Mouse (Mus musculus): ENCODE data around the gene Tstd3. TPM values are rescaled to one million over a fixed set of nuclear protein-coding genes. Genes with fewer than 3 reads are reported as not detected.

Gene Tstd3
- polyA plus RNA-seq (2011; ENCODE audit: insufficient read depth, insufficient read length, low replicate concordance, missing spikeins), result 6.3 and 12.4 TPM in 2 replicates

DNA sequence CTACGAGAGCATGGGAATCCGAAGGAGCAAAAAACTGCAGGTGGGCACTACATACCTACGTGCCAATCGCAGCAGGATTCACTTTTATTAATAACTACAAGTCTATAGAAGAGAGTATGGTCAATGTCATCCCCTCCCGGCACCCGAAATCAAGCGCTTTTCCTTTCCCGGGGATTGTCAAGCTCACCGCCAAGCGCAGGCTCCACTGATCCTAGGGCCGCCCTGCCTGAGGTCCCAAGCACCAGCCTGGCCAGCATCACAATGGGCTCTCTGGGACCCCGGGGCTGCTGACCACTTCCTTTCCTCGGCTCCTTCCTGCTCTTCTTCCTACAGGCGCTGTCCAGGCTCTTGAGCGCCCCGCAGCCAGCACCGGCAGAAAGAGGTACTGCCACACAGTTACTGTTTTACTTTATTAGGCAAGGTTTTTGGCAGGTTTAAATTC is at the start of gene Tstd3, which contains the start of gene Usp45:
Gene Tstd3 (minus strand): TSS at position 350 of the 442 bp plus-strand sequence.
Gene Usp45 (plus strand): TSS at position 294 of the 442 bp plus-strand sequence.
- Histone ChIP-seq H3K4me1 (ENCODE audit: control insufficient read depth, insufficient read depth, low read length) (no peaks in the 10 kb centered on the region), H3K27ac (ENCODE audit: control insufficient read depth, insufficient read depth, low read depth, low read length, poor library complexity) (no peak within 1 kb of the TSS), H3K4me3 (replicated peaks; ENCODE audit: control insufficient read depth, low read depth, low read length) (peak within 1 kb of the TSS; percentile 82)
- TF ChIP-seq CTCF (IDR thresholded peaks at IDR 0.05; ENCODE audit: control insufficient read depth, insufficient read depth, low read length), result peak; percentile 77
- TF ChIP-seq POLR2A (IDR thresholded peaks at IDR 0.05; ENCODE audit: borderline replicate concordance, control insufficient read depth, low read depth, low read length), result peak; percentile 12; the same call in 1 of the 2 replicates
- WGBS, result 2% methylated on average over 17 of the region's 17 CpGs

DNA sequence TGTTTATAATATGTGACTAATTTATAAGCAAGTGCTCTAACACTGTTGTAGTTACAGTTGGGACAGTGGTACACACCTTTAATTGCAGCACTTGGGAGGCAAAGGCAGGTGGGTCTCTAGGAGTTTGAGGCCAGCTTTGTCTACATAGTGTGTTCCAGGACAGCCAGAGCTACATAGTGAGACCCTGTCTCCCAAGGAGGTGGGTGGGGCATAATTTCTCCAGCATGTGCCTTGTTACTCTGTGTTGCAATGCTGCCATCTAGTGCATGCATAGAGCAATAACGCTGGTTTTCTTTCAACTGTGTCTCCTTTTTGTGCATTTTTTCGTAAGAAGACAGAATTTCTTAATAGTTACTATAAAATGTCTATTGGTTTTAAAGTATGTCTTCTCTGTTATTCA is 47.0 kb upstream of the Tstd3 start:
- TF ChIP-seq CTCF (IDR thresholded peaks at IDR 0.05; ENCODE audit: control insufficient read depth, insufficient read depth, low read length), result peak; percentile 66
- TF ChIP-seq POLR2A (IDR thresholded peaks at IDR 0.05; ENCODE audit: borderline replicate concordance, control insufficient read depth, low read depth, low read length), result no peak
- Histone ChIP-seq H3K27ac (ENCODE audit: control insufficient read depth, insufficient read depth, low read depth, low read length, poor library complexity) (no peak overlapping the region), H3K4me3 (replicated peaks; ENCODE audit: control insufficient read depth, low read depth, low read length) (no peak overlapping the region), H3K4me1 (ENCODE audit: control insufficient read depth, insufficient read depth, low read length) (no peaks in the 10 kb centered on the region)
- WGBS, result 32% methylated on average over 2 of the region's 2 CpGs

DNA sequence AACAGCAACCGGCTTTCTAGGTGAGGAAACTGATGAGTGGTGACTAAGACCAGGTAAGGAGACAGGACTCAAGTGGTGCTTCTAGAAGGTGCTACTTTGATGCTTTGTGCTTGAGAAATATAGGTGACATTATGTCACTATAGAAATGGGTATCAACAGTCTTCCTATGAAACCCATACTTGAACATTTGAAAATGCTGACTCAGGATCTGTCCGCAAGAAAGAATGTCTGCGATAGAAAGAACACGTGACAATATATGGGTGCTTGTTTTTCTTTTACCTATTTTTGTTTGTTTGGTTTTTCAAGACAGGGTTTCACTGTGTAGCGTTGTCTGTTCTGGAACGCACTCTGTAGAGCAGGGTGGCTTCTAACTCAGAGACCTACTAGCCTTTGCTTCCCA is 45.6 kb upstream of the Tstd3 start:
- no peak overlapping the region for H3K27ac ChIP-seq (ENCODE audit: control insufficient read depth, insufficient read depth, low read depth, low read length, poor library complexity)
- no peaks in the 10 kb centered on the region for H3K4me1 ChIP-seq (ENCODE audit: control insufficient read depth, insufficient read depth, low read length)
- H3K4me3 ChIP-seq (replicated peaks; ENCODE audit: control insufficient read depth, low read depth, low read length), result no peak overlapping the region
- WGBS, result 95% methylated on average over 6 of the region's 6 CpGs
- no peak for TF ChIP-seq POLR2A (IDR thresholded peaks at IDR 0.05; ENCODE audit: borderline replicate concordance, control insufficient read depth, low read depth, low read length)

DNA sequence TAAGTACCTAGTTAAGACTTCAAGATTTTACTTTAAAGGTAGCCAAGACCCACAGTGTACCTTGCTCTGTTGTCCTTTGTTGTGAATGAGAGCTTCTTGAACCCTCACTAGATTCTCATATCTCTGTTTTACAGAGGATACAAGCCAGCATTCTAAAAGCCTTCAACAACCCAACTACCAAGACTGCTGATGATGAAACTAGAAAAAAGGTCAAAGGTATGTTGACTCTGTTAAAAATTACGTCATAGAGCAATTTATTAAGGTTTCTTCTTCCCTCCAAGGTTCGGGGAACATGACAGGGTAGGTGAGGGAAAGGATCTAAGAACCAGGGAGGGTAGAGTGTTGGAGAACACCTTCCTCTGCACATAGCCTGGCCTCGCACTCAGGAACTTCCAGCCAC is 43.6 kb upstream of the Tstd3 start:
- no peak overlapping the region for H3K27ac ChIP-seq (ENCODE audit: control insufficient read depth, insufficient read depth, low read depth, low read length, poor library complexity)
- H3K4me1 ChIP-seq (ENCODE audit: control insufficient read depth, insufficient read depth, low read length), result no peaks in the 10 kb centered on the region
- H3K4me3 ChIP-seq (replicated peaks; ENCODE audit: control insufficient read depth, low read depth, low read length), result no peak overlapping the region
- TF ChIP-seq POLR2A (IDR thresholded peaks at IDR 0.05; ENCODE audit: borderline replicate concordance, control insufficient read depth, low read depth, low read length), result no peak
- no peak for TF ChIP-seq CTCF (IDR thresholded peaks at IDR 0.05; ENCODE audit: control insufficient read depth, insufficient read depth, low read length)
- 87% methylated on average over 3 of the region's 3 CpGs for WGBS

DNA sequence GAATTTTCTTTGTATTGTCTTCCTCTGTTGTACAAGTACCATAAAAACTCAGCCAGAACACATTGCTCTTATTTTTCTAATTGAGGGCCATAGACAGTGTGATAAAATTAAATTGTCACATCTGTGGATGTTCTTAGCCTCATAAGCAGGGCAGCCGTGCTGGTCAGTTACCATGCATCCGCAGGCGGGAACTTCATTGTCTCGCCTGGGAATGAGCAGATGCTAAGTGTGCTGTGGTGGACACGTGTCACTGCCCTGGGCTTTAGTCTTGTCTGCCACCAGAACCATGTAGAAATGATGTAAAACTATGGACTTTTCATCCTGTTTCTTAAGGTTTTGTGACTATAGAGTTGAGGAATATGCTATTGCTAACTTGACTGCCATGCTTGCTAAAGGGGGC is 40.2 kb upstream of the Tstd3 start:
- no peak for TF ChIP-seq POLR2A (IDR thresholded peaks at IDR 0.05; ENCODE audit: borderline replicate concordance, control insufficient read depth, low read depth, low read length)
- no peak for TF ChIP-seq CTCF (IDR thresholded peaks at IDR 0.05; ENCODE audit: control insufficient read depth, insufficient read depth, low read length)
- Histone ChIP-seq H3K27ac (ENCODE audit: control insufficient read depth, insufficient read depth, low read depth, low read length, poor library complexity) (no peak overlapping the region), H3K4me3 (replicated peaks; ENCODE audit: control insufficient read depth, low read depth, low read length) (no peak overlapping the region), H3K4me1 (ENCODE audit: control insufficient read depth, insufficient read depth, low read length) (no peaks in the 10 kb centered on the region)
- 91% methylated on average over 5 of the region's 5 CpGs for WGBS

DNA sequence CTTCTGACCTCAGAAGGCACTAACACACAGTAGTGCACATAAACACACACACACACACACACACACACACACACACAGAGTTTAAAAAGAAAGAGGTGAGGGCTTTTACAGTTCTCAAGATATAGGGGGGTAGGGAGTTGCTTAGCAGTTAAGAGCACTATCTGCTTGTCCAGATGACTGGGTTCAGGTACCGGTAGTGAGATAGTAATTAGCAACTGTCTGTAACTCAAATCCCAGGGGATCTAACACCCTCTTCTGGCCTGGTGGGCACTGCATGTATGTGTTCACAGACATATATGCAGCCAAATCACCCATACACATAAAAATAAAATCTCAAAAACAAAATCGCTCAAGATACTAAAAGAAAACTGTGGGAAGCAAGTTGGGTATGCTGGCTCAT is 34.6 kb upstream of the Tstd3 start:
- TF ChIP-seq CTCF (IDR thresholded peaks at IDR 0.05; ENCODE audit: control insufficient read depth, insufficient read depth, low read length), result no peak
- TF ChIP-seq POLR2A (IDR thresholded peaks at IDR 0.05; ENCODE audit: borderline replicate concordance, control insufficient read depth, low read depth, low read length), result no peak

DNA sequence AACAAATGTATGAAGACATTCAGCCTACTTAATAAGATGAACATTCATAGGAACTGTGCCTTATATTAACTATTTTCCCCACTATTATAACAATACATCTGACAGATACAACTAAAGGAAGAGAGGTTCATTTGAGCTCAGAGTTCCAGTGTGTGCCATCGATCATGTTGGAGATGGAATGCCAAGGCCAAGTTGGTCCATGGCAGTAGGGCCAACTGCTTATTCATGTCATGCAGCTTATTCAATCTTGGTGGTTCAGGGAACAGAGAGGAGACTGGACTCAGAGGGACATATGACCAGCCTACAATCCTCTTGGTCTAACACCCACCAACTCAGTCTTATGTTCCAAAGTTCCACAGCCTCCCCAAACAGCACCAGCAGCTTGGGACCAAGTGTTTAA is 34.0 kb upstream of the Tstd3 start:
- Histone ChIP-seq H3K4me3 (replicated peaks; ENCODE audit: control insufficient read depth, low read depth, low read length) (no peak overlapping the region), H3K4me1 (ENCODE audit: control insufficient read depth, insufficient read depth, low read length) (no peaks in the 10 kb centered on the region), H3K27ac (ENCODE audit: control insufficient read depth, insufficient read depth, low read depth, low read length, poor library complexity) (no peak overlapping the region)
- WGBS, result 84% methylated on average over 1 of the region's 1 CpGs
- no peak for TF ChIP-seq POLR2A (IDR thresholded peaks at IDR 0.05; ENCODE audit: borderline replicate concordance, control insufficient read depth, low read depth, low read length)
- TF ChIP-seq CTCF (IDR thresholded peaks at IDR 0.05; ENCODE audit: control insufficient read depth, insufficient read depth, low read length), result no peak

More for the DNA sequence above, 34.6 kb upstream of the Tstd3 start:
- H3K4me1 ChIP-seq (ENCODE audit: control insufficient read depth, insufficient read depth, low read length), result no peaks in the 10 kb centered on the region
- H3K27ac ChIP-seq (ENCODE audit: control insufficient read depth, insufficient read depth, low read depth, low read length, poor library complexity), result no peak overlapping the region
- H3K4me3 ChIP-seq (replicated peaks; ENCODE audit: control insufficient read depth, low read depth, low read length), result no peak overlapping the region
- WGBS, result 85% methylated on average over 2 of the region's 2 CpGs

DNA sequence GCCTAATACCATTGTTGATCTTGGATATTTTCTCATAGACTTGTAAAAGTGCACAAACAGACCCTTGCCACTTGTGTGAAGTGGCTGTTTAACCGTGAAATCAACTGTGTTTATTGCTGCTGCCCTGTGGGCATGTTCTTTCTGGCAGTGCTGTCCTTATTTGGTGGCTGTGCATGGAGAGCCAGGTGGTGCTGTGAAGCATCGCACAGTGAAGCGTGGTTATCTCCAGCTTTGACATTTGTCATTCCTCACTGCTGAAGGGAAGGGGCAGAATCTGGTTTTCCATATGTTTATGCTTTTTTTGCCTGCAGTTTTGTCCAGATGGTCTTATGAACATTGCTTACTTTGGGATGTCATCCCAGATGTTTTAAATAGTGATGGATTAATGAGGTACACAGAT is 26.6 kb upstream of the Tstd3 start:
- no peak for TF ChIP-seq POLR2A (IDR thresholded peaks at IDR 0.05; ENCODE audit: borderline replicate concordance, control insufficient read depth, low read depth, low read length)
- no peak for TF ChIP-seq CTCF (IDR thresholded peaks at IDR 0.05; ENCODE audit: control insufficient read depth, insufficient read depth, low read length)
- Histone ChIP-seq H3K27ac (ENCODE audit: control insufficient read depth, insufficient read depth, low read depth, low read length, poor library complexity) (no peak overlapping the region), H3K4me3 (replicated peaks; ENCODE audit: control insufficient read depth, low read depth, low read length) (no peak overlapping the region), H3K4me1 (ENCODE audit: control insufficient read depth, insufficient read depth, low read length) (no peaks in the 10 kb centered on the region)
- WGBS, result 83% methylated on average over 3 of the region's 3 CpGs

DNA sequence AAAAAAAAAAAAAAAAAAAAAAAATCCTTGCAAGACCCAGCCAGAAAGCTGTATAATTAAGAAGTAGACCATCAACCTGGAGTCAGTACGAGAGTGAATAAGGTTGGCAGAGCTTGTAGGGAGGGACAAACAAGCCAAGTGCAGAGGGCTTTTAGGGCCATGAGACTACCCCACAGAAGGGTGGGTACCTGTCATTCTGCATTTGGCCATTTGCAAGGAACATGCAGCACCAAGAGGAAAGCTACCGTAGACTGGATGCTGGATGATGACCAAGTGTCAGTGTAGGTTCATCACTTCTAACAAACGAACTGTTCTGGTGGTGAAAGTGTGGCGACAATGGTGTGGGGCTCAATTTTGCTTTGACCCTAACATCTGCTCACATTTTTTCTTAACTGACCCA is 22.8 kb upstream of the Tstd3 start:
- 97% methylated on average over 4 of the region's 4 CpGs for WGBS
- H3K27ac ChIP-seq (ENCODE audit: control insufficient read depth, insufficient read depth, low read depth, low read length, poor library complexity), result no peak overlapping the region

More for the DNA sequence above, 22.8 kb upstream of the Tstd3 start:
- TF ChIP-seq POLR2A (IDR thresholded peaks at IDR 0.05; ENCODE audit: borderline replicate concordance, control insufficient read depth, low read depth, low read length) (no peak), CTCF (IDR thresholded peaks at IDR 0.05; ENCODE audit: control insufficient read depth, insufficient read depth, low read length) (no peak)
- no peaks in the 10 kb centered on the region for H3K4me1 ChIP-seq (ENCODE audit: control insufficient read depth, insufficient read depth, low read length)
- no peak overlapping the region for H3K4me3 ChIP-seq (replicated peaks; ENCODE audit: control insufficient read depth, low read depth, low read length)
